Mouse (Mus musculus) pancreas, adult 10 weeks (tissue): ENCODE data around the gene Chd9. TPM values are rescaled to one million over a fixed set of nuclear protein-coding genes. Genes with fewer than 3 reads are reported as not detected.

Experiments used
- polyA plus RNA-seq: library from polyadenylated mRNA; stranded (reverse); fragments of 350-450 nt; fragmentation: Illumina TruSeq; extraction: RNeasy Lipid Tissue Mini Kit (QIAGEN cat#74804); gene quantifications from one replicate; pipeline ENCODE4 v1.2.3, GENCODE M21; 2015; ENCODE audit warnings: low read depth, low replicate concordance; ENCODE audit not compliant: insufficient read depth

Chd9 gene
- polyA plus RNA-seq: 4,754 TPM

GRCm38 (mm10) chr8:90828181-90828986, at the start of gene Chd9:
Gene Chd9 (plus strand): TSS chr8:90828352.

DNA sequence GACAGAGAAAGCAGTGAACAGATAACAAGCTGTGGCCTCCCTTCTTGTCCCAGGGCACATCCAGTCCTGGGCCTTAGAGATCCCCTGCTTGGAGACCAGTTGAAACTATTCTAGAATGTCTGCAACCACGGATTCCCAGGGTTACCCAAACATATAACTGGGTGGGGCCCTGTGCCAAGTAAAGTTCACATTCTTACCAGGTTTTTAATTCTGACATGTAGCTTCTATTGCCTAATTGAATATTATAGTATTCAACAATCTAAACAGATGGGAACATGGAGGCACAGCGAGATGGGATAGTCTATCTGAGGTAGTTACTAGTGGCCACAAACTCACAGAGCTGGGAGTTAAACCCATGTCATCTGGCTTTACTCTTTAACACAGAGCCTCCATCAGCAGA, 10.9 kb upstream of the Chd9 start, which contains the start of gene Gm19935:
Gene Gm19935, minus strand, starts transcription at position 101 of the 400 bp plus-strand sequence.

DNA sequence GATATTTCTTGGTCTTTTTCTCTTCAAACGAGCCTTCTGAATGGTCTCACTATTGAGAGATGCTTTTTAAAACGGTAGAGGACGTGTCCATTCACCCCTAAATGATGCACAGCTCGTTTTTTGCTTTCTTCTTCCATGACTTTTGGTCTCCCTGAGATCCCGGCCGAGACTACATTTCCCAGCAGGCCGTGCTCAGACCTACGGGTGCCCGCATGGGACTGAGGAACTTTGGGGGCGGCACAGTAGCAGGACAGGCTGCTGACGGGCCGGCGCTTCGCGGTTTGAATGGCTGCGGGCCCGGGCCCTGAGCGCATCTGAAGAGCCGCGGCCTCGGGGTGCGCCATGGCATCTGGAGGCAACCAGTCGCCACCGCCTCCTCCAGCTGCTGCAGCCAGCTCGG, 241.7 kb downstream of the Chd9 start, which contains the start of gene Rbl2:
Gene Rbl2, plus strand, starts transcription at position 224 of the 400 bp plus-strand sequence.

Other genes with a start within 250 kb of the Chd9 start
- not detected for gene Gm19935, start 11.0 kb upstream of the Chd9 start, polyA plus RNA-seq
- 8.3 TPM for gene Rbl2, start 241.7 kb downstream of the Chd9 start, polyA plus RNA-seq